In the genomic region with DNA sequence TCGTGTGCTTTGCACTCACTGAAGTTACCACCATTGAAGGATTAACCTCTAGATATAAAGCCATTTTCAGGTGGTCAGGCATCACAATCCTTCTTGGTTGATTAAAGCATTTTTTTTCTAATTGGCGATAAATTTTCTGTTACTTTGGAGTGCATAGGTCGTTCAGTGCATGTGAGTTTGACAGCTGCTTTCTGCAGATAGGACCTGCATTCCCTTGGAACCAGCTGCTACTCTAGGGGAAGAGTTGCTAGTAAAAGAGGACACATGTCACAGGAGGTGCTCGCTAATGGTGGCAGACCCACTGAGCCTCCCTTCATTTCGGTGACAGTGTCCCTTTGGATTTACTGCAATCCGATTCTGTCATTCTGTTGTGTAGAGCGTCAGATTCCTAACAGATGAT, we compare ENCODE assay signal across 15 mouse cellular contexts. TPM values are rescaled to one million over a fixed set of nuclear protein-coding genes. Genes with fewer than 3 reads are reported as not detected.
A peak's percentile ranks its signal among the peaks of the same experiment; 100 is the strongest.
DNase-seq lines count a peak whose midpoint lies in the region; ATAC-seq and TF ChIP-seq lines count a peak whose summit lies in the region.
"Had no signal": no experiment of that assay in that cellular context is flagged by ENCODE, and none has a peak within 500 bp of the region (broad histone marks: within the 10 kb centered on the region; RNA-seq: fewer than 3 reads in every experiment).

No protein-coding gene starts in this region.

- TF ChIP-seq CTCF in midbrain, postnatal 0 days (IDR thresholded peaks at IDR 0.05) = no peak
- no peak for TF ChIP-seq CTCF in forebrain, postnatal 0 days (IDR thresholded peaks at IDR 0.05; ENCODE audit: low read depth)

- no peaks in the 10 kb centered on the region for H3K36me3 ChIP-seq in heart, embryonic 15.5 days
- H3K36me3 ChIP-seq in midbrain, postnatal 0 days (ENCODE audit: insufficient read depth, low read length) = no peaks in the 10 kb centered on the region
- no peaks in the 10 kb centered on the region for H3K36me3 ChIP-seq in midbrain, embryonic 10.5 days
- no peaks in the 10 kb centered on the region for H3K36me3 ChIP-seq in forebrain, postnatal 0 days (ENCODE audit: insufficient read depth)
- H3K36me3 ChIP-seq: limb, embryonic 10.5 days; midbrain, embryonic 13.5 days had no signal

- no peak overlapping the region for H3K9ac ChIP-seq in heart, embryonic 15.5 days
- no peak overlapping the region for H3K9ac ChIP-seq in midbrain, postnatal 0 days (replicated peaks; ENCODE audit: low read length, poor library complexity, severe bottlenecking)
- H3K9ac ChIP-seq in forebrain, postnatal 0 days = no peak overlapping the region
- H3K9ac ChIP-seq: midbrain, embryonic 13.5 days had no signal

- 0 out of 2 replicates have a peak overlapping the region, but pooled peaks have one; percentile 6 for H3K4me2 ChIP-seq in heart, embryonic 15.5 days
- no peak overlapping the region for H3K4me2 ChIP-seq in midbrain, postnatal 0 days (ENCODE audit: low read depth, low read length, poor library complexity, severe bottlenecking)
- H3K4me2 ChIP-seq in forebrain, postnatal 0 days (ENCODE audit: low read depth) = no peak overlapping the region; the same call in 1 of the 2 replicates
- H3K4me2 ChIP-seq: midbrain, embryonic 13.5 days had no signal

- no peak overlapping the region for H3K4me3 ChIP-seq in heart, embryonic 15.5 days
- no peak overlapping the region for H3K4me3 ChIP-seq in midbrain, postnatal 0 days (ENCODE audit: low read depth, low read length)
- H3K4me3 ChIP-seq in midbrain, embryonic 10.5 days = no peak overlapping the region
- H3K4me3 ChIP-seq in forebrain, postnatal 0 days (ENCODE audit: low read depth, low read length) = no peak overlapping the region
- H3K4me3 ChIP-seq: limb, embryonic 10.5 days; midbrain, embryonic 13.5 days had no signal

- 60% methylated on average over 7 of the region's 7 CpGs for WGBS in heart, embryonic 15.5 days
- WGBS in midbrain, postnatal 0 days = 72% methylated on average over 7 of the region's 7 CpGs
- 86% methylated on average over 7 of the region's 7 CpGs for WGBS in midbrain, embryonic 10.5 days
- WGBS in forebrain, postnatal 0 days = 57% methylated on average over 7 of the region's 7 CpGs

- intact Hi-C loops in heart, postnatal 10 days (cut with DNase I) = no loop called here

- H3K27ac ChIP-seq in heart, embryonic 15.5 days = no peak overlapping the region
- H3K27ac ChIP-seq in midbrain, postnatal 0 days (ENCODE audit: low read depth, low read length) = no peak overlapping the region
- no peak overlapping the region for H3K27ac ChIP-seq in midbrain, embryonic 10.5 days (replicated peaks)
- H3K27ac ChIP-seq in forebrain, postnatal 0 days (ENCODE audit: low read depth, low read length) = no peak overlapping the region
- H3K27ac ChIP-seq: kidney, postnatal 0 days; limb, embryonic 10.5 days; midbrain, embryonic 13.5 days had no signal

- H3K9me3 ChIP-seq in heart, embryonic 15.5 days (replicated peaks) = no peaks in the 10 kb centered on the region
- no peaks in the 10 kb centered on the region for H3K9me3 ChIP-seq in midbrain, postnatal 0 days (ENCODE audit: low read length)
- H3K9me3 ChIP-seq in midbrain, embryonic 10.5 days (replicated peaks) = no peaks in the 10 kb centered on the region
- H3K9me3 ChIP-seq in forebrain, postnatal 0 days (ENCODE audit: low read length) = no peaks in the 10 kb centered on the region
- H3K9me3 ChIP-seq: limb, embryonic 10.5 days; midbrain, embryonic 13.5 days had no signal

- DNase-seq in heart, postnatal 10 days = no peak
- DNase-seq in midbrain, postnatal 0 days (ENCODE audit: low spot score) = no peak
- DNase-seq in midbrain, embryonic 10.5 days (ENCODE audit: low spot score) = no peak
- DNase-seq in forebrain, postnatal 0 days = no peak
- no peak for DNase-seq in spleen, postnatal 36 days (ENCODE audit: low spot score in 2 of 2)
- no peak for DNase-seq in frontal cortex, postnatal 36 days (ENCODE audit: low spot score in 2 of 2)

- H3K27me3 ChIP-seq in heart, embryonic 15.5 days = no peaks in the 10 kb centered on the region
- no peaks in the 10 kb centered on the region for H3K27me3 ChIP-seq in midbrain, postnatal 0 days (ENCODE audit: insufficient read depth, low read length)
- no peaks in the 10 kb centered on the region for H3K27me3 ChIP-seq in midbrain, embryonic 10.5 days (ENCODE audit: low read depth, poor library complexity, severe bottlenecking)
- H3K27me3 ChIP-seq in forebrain, postnatal 0 days (ENCODE audit: insufficient read depth, low read length) = no peaks in the 10 kb centered on the region
- H3K27me3 ChIP-seq: midbrain, embryonic 13.5 days had no signal

- no peak for ATAC-seq in heart, embryonic 15.5 days (replicated peaks; ENCODE audit: insufficient number of reproducible peaks, insufficient read depth, low FRiP score, low read depth)
- peak; percentile 22; the same call in 1 of the 2 replicates for ATAC-seq in midbrain, postnatal 0 days (ENCODE audit: low FRiP score)
- ATAC-seq in forebrain, postnatal 0 days = 0 out of 2 replicates have a peak, but pooled peaks have one; percentile 7

- peaks cover 15% of the 10 kb centered on the region for H3K4me1 ChIP-seq in heart, embryonic 15.5 days (replicated peaks)
- no peaks in the 10 kb centered on the region for H3K4me1 ChIP-seq in midbrain, postnatal 0 days (ENCODE audit: insufficient read depth, low read length)
- peaks cover 13% of the 10 kb centered on the region for H3K4me1 ChIP-seq in midbrain, embryonic 10.5 days
- no peaks in the 10 kb centered on the region for H3K4me1 ChIP-seq in forebrain, postnatal 0 days (ENCODE audit: insufficient read depth)
- H3K4me1 ChIP-seq: limb, embryonic 10.5 days had no signal

RNA-seq across cellular contexts. Expression of gene Eif2ak3, which starts 28.3 kb away (rescaled TPM):
- 5.2 and 7.5 TPM in 2 replicates for polyA plus RNA-seq in heart, embryonic 15.5 days (2015; fragmentation: Nextera tagmentation; extraction: Ambion mirVana)
- total RNA-seq in heart, postnatal 10 days (2021) = 10 to 100 TPM; 12.6 to 13.4 TPM
- 19.3 and 25.1 TPM in 2 replicates for total RNA-seq in midbrain, postnatal 0 days (2014; rRNA removed)
- 7.7 TPM in 2 replicates for polyA plus RNA-seq in midbrain, postnatal 0 days (2015; fragmentation: Nextera tagmentation; extraction: Ambion mirVana)
- polyA plus RNA-seq in midbrain, embryonic 10.5 days (2016; fragmentation: Nextera tagmentation; extraction: Ambion mirVana) = 8.0 and 8.8 TPM in 2 replicates
- 22.3 and 23.3 TPM in 2 replicates for total RNA-seq in forebrain, postnatal 0 days (2014; rRNA removed)
- polyA plus RNA-seq in forebrain, postnatal 0 days (2015; fragmentation: Nextera tagmentation; extraction: Ambion mirVana) = 6.9 and 8.3 TPM in 2 replicates

RNA-seq across cellular contexts. Expression of gene Tex37, which starts 46.2 kb away (rescaled TPM):
- polyA plus RNA-seq in heart, embryonic 15.5 days (2015; fragmentation: Nextera tagmentation; extraction: Ambion mirVana) = not detected in 2 replicates
- not detected for total RNA-seq in heart, postnatal 10 days (2021)
- not detected in 2 replicates for total RNA-seq in midbrain, postnatal 0 days (2014; rRNA removed)
- not detected in 2 replicates for polyA plus RNA-seq in midbrain, postnatal 0 days (2015; fragmentation: Nextera tagmentation; extraction: Ambion mirVana)
- not detected in 2 replicates for polyA plus RNA-seq in midbrain, embryonic 10.5 days (2016; fragmentation: Nextera tagmentation; extraction: Ambion mirVana)
- total RNA-seq in forebrain, postnatal 0 days (2014; rRNA removed) = not detected in 2 replicates
- not detected in 2 replicates for polyA plus RNA-seq in forebrain, postnatal 0 days (2015; fragmentation: Nextera tagmentation; extraction: Ambion mirVana)
- total RNA-seq: heart, adult 18-20 months; layer of hippocampus, postnatal 10 days had no signal
- polyA plus RNA-seq: cortical plate, adult 2 months; hindbrain, embryonic 16.5 days; kidney, postnatal 0 days; limb, embryonic 10.5 days; liver, embryonic 16.5 days; midbrain, embryonic 13.5 days had no signal
